Mouse (Mus musculus) cerebellum, postnatal 4 days (tissue): Measurements from ENCODE around the gene Gm19668.
"Not testable (repeated sequence)": the region's sequence is repeated elsewhere in the genome, so short reads cannot be mapped to it uniquely, and the experiment has no call there.

ENCODE experiments used
- DNase-seq, 2 experiments: peaks; one replicate each; pipeline ENCODE4 v3.0.0; 2022; ENCODE audit warnings: low spot score in 2 of 2, mixed read lengths in 1 of 2

The Gm19668 gene

GRCm38 (mm10) chr10:77798921-77799508 lies at the start of gene Gm19668:
TSS of gene Gm19668 (minus strand) at chr10:77799133.
- no peak for DNase-seq

- no peak for DNase-seq
Measured at GRCm38 (mm10) chr10:77847538-77847937, 48.6 kb upstream of the Gm19668 start.

- DNase-seq = no peak
Measured at GRCm38 (mm10) chr10:77846961-77847360, 48.0 kb upstream of the Gm19668 start.

- no peak for DNase-seq
Measured at GRCm38 (mm10) chr10:77846503-77846902, 47.6 kb upstream of the Gm19668 start, which contains the start of gene Gm36176. TSS of gene Gm36176 (plus strand) at chr10:77846803.

- no peak for DNase-seq
Measured at GRCm38 (mm10) chr10:77839006-77839405, 40.1 kb upstream of the Gm19668 start.

- DNase-seq = no peak
Measured at GRCm38 (mm10) chr10:77835647-77836046, 36.7 kb upstream of the Gm19668 start, which contains the start of gene Krtap10-10. TSS of gene Krtap10-10 (plus strand) at chr10:77835947.

GRCm38 (mm10) chr10:77826951-77827350 lies 28.0 kb upstream of the Gm19668 start, which contains the start of gene Krtap10-4:
TSS of gene Krtap10-4 (minus strand) at chr10:77827095.
- no peak for DNase-seq

GRCm38 (mm10) chr10:77819203-77819602 lies 20.3 kb upstream of the Gm19668 start:
- DNase-seq = no peak

GRCm38 (mm10) chr10:77818523-77818922 lies 19.6 kb upstream of the Gm19668 start:
- DNase-seq = no peak

- no peak for DNase-seq
Measured at GRCm38 (mm10) chr10:77815514-77815913, 16.6 kb upstream of the Gm19668 start.

- DNase-seq = no peak
Measured at GRCm38 (mm10) chr10:77814382-77814781, 15.4 kb upstream of the Gm19668 start, which contains the start of gene Gm2696. TSS of gene Gm2696 (plus strand) at chr10:77814682.

GRCm38 (mm10) chr10:77811743-77812142 lies 12.8 kb upstream of the Gm19668 start, which contains the start of gene Gm9507:
TSS of gene Gm9507 (minus strand) at chr10:77811843.
- peak in 1 of 2 experiments; percentile 2 for DNase-seq

GRCm38 (mm10) chr10:77804095-77804494 lies 5.2 kb upstream of the Gm19668 start:
- DNase-seq = no peak

GRCm38 (mm10) chr10:77798164-77798920 lies 591 bp downstream of the Gm19668 start:
- not testable (repeated sequence) for DNase-seq

GRCm38 (mm10) chr10:77797677-77798076 lies 1.3 kb downstream of the Gm19668 start:
- no peak for DNase-seq

GRCm38 (mm10) chr10:77794976-77795375 lies 4.0 kb downstream of the Gm19668 start, which contains the start of gene Gm9639:
TSS of gene Gm9639 (minus strand) at chr10:77795076.
- DNase-seq = no peak

- no peak for DNase-seq
Measured at GRCm38 (mm10) chr10:77788621-77789020, 10.3 kb downstream of the Gm19668 start.

GRCm38 (mm10) chr10:77787876-77788275 lies 11.1 kb downstream of the Gm19668 start, which contains the start of gene Gm7137:
TSS of gene Gm7137 (minus strand) at chr10:77788200.
- DNase-seq = peak in 1 of 2 experiments; percentile 16

GRCm38 (mm10) chr10:77783396-77783795 lies 15.5 kb downstream of the Gm19668 start:
- not testable (repeated sequence) for DNase-seq

- not testable (repeated sequence) for DNase-seq
Measured at GRCm38 (mm10) chr10:77782442-77782841, 16.5 kb downstream of the Gm19668 start, which contains the start of gene Gm3250. TSS of gene Gm3250 (minus strand) at chr10:77782542.

- not testable (repeated sequence) for DNase-seq
Measured at GRCm38 (mm10) chr10:77776844-77777243, 22.1 kb downstream of the Gm19668 start, which contains the start of gene Gm7138. TSS of gene Gm7138 (minus strand) at chr10:77776944.

- DNase-seq = not testable (repeated sequence)
Measured at GRCm38 (mm10) chr10:77772142-77772541, 26.8 kb downstream of the Gm19668 start.
